Mouse (Mus musculus) spleen, adult 12 weeks (tissue): ENCODE measurements around the gene Rbm19.

Experiments
- DNase-seq: peaks from one replicate; pipeline ENCODE4 v3.0.0; 2022; ENCODE audit warnings: low spot score

Gene Rbm19

GRCm38 (mm10) chr5:120135337-120135736, 19.1 kb downstream of the Rbm19 start:
- DNase-seq: no peak

- no peak for DNase-seq
These were observed 19.6 kb downstream of the Rbm19 start for GRCm38 (mm10) chr5:120135823-120136222.

GRCm38 (mm10) chr5:120136236-120136675, 20.0 kb downstream of the Rbm19 start:
- DNase-seq: peak; percentile 65

- no peak for DNase-seq
These were observed 20.8 kb downstream of the Rbm19 start for GRCm38 (mm10) chr5:120137038-120137437.

GRCm38 (mm10) chr5:120137846-120138245, 21.6 kb downstream of the Rbm19 start:
- no peak for DNase-seq

GRCm38 (mm10) chr5:120138406-120138805, 22.1 kb downstream of the Rbm19 start:
- DNase-seq: no peak

- no peak for DNase-seq
These were observed 23.0 kb downstream of the Rbm19 start for GRCm38 (mm10) chr5:120139224-120139623.

GRCm38 (mm10) chr5:120143941-120144340, 27.7 kb downstream of the Rbm19 start:
- no peak for DNase-seq

- DNase-seq: no peak
These were observed 29.2 kb downstream of the Rbm19 start for GRCm38 (mm10) chr5:120145371-120146050.

GRCm38 (mm10) chr5:120146051-120146385, 29.8 kb downstream of the Rbm19 start:
- DNase-seq: no peak

- no peak for DNase-seq
These were observed 30.6 kb downstream of the Rbm19 start for GRCm38 (mm10) chr5:120146909-120147308.

GRCm38 (mm10) chr5:120148246-120148645, 32.0 kb downstream of the Rbm19 start:
- DNase-seq: no peak

- no peak for DNase-seq
These were observed 34.9 kb downstream of the Rbm19 start for GRCm38 (mm10) chr5:120151145-120151544.

- no peak for DNase-seq
These were observed 36.9 kb downstream of the Rbm19 start for GRCm38 (mm10) chr5:120153140-120153539.

- no peak for DNase-seq
These were observed 39.4 kb downstream of the Rbm19 start for GRCm38 (mm10) chr5:120155672-120156071.

GRCm38 (mm10) chr5:120156166-120156909, 40.1 kb downstream of the Rbm19 start:
- no peak for DNase-seq

- DNase-seq: no peak
These were observed 40.9 kb downstream of the Rbm19 start for GRCm38 (mm10) chr5:120157115-120157514.

- no peak for DNase-seq
These were observed 42.2 kb downstream of the Rbm19 start for GRCm38 (mm10) chr5:120158476-120158875.

- DNase-seq: no peak
These were observed 44.8 kb downstream of the Rbm19 start for GRCm38 (mm10) chr5:120160923-120161658.

GRCm38 (mm10) chr5:120162689-120163088, 46.4 kb downstream of the Rbm19 start:
- no peak for DNase-seq

GRCm38 (mm10) chr5:120163428-120163827, 47.2 kb downstream of the Rbm19 start:
- DNase-seq: no peak

GRCm38 (mm10) chr5:120164450-120164849, 48.2 kb downstream of the Rbm19 start:
- no peak for DNase-seq
